Mouse (Mus musculus) neural tube, embryonic 14.5 days (tissue): ENCODE results near the gene Cul3. TPM values are rescaled to one million over a fixed set of nuclear protein-coding genes. Genes with fewer than 3 reads are reported as not detected.

Source experiments
- ATAC-seq: fragments of 200-750 bp; cut with Nextera tagmentation; 2 replicates; pipeline ENCODE4 v1.8.0; 2017; ENCODE audit warnings: low read depth, mild to moderate bottlenecking, moderate TSS enrichment, moderate library complexity
- H3K27ac ChIP-seq: fragments of 300-500 bp; sonication (generic); 2 replicates; pipeline ENCODE4 v1.5.1; 2014; ENCODE audit warnings: low read depth, mild to moderate bottlenecking, control low read depth, low read length, moderate library complexity, mixed read lengths
- H3K27me3 ChIP-seq: fragments of 300-500 bp; sonication (generic); 2 replicates; pipeline ENCODE4 v1.6.1; 2014; ENCODE audit warnings: low read length; ENCODE audit not compliant: control insufficient read depth, insufficient read depth
- H3K36me3 ChIP-seq: fragments of 300-500 bp; sonication (generic); 2 replicates; pipeline ENCODE4 v1.6.1; 2014; ENCODE audit warnings: low read length, mixed read lengths; ENCODE audit not compliant: control insufficient read depth, insufficient read depth
- H3K4me1 ChIP-seq: fragments of 300-500 bp; sonication (generic); 2 replicates; pipeline ENCODE4 v1.6.1; 2014; ENCODE audit warnings: low read length; ENCODE audit not compliant: control insufficient read depth, insufficient read depth
- H3K4me2 ChIP-seq: fragments of 300-500 bp; sonication (generic); 2 replicates; pipeline ENCODE4 v1.6.1; 2014; ENCODE audit warnings: mild to moderate bottlenecking, low read depth, low read length, control low read depth
- H3K4me3 ChIP-seq: fragments of 300-500 bp; sonication (generic); 2 replicates; pipeline ENCODE4 v1.5.1; 2014; ENCODE audit warnings: low read depth, low read length, control low read depth, mixed read lengths
- H3K9ac ChIP-seq: fragments of 300-500 bp; sonication (generic); replicated peaks from 2 replicates; pipeline ENCODE4 v1.6.1; 2014; ENCODE audit warnings: low read depth, mild to moderate bottlenecking, control low read depth, low read length, mixed read lengths
- H3K9me3 ChIP-seq: fragments of 300-500 bp; sonication (generic); 2 replicates; pipeline ENCODE4 v1.6.1; 2016; ENCODE audit warnings: low read length; ENCODE audit not compliant: control insufficient read depth
- WGBS: fragments of 180-500 bp; shearing (Covaris S2); extraction: QIAGEN DNeasy Blood & Tissue Kit; methylation state at CpG from one replicate; pipeline ENCODE4 v1.1.7; 2014; 5-methylcytosine and 5-hydroxymethylcytosine counted together
- polyA plus RNA-seq: library from polyadenylated mRNA; unstranded; fragments of >200 nt; fragmentation: Nextera tagmentation; extraction: Ambion mirVana; gene quantifications from 2 replicates; pipeline ENCODE4 v1.2.1, GENCODE M21; 2014

The Cul3 gene
- polyA plus RNA-seq, 1 experiment from 2014 or later = 60.1 TPM

DNA sequence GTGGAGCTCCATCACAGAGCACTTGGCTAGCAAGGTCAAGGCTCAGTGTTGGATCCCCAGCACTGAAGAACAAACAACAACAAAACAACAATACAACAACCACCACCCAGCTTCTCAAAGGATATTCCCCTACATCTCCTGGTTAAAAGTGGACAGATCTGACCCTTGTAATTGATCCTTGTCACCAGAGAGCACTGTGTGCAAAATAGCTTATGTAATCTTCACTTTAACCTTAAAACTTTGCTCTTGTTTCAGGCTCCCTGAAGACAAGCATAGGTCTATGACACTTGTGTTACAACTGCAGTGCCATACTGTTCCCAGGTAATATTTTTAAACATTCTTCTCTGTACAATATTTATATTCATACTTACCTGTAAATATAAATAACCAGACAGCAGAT, 93.1 kb downstream of the Cul3 start:
- Histone ChIP-seq H3K4me1 (no peaks in the 10 kb centered on the region), H3K9me3 (no peaks in the 10 kb centered on the region), H3K4me2 (no peak overlapping the region), H3K36me3 (no peaks in the 10 kb centered on the region), H3K27ac (no peak overlapping the region), H3K4me3 (no peak overlapping the region), H3K9ac (no peak overlapping the region), H3K27me3 (no peaks in the 10 kb centered on the region)
- no peak for ATAC-seq

GRCm38 (mm10) chr1:80244123-80244522, 96.2 kb downstream of the Cul3 start:
- H3K4me1 ChIP-seq = no peaks in the 10 kb centered on the region
- ATAC-seq = no peak
- no peak overlapping the region for H3K4me2 ChIP-seq
- H3K4me3 ChIP-seq = no peak overlapping the region
- no peaks in the 10 kb centered on the region for H3K36me3 ChIP-seq
- WGBS = 72% methylated on average over 3 of the region's 3 CpGs
- no peak overlapping the region for H3K9ac ChIP-seq
- H3K9me3 ChIP-seq = no peaks in the 10 kb centered on the region
- H3K27me3 ChIP-seq = no peaks in the 10 kb centered on the region
- no peak overlapping the region for H3K27ac ChIP-seq

GRCm38 (mm10) chr1:80241579-80241978, 98.7 kb downstream of the Cul3 start:
- Histone ChIP-seq H3K4me3 (no peak overlapping the region), H3K9me3 (no peaks in the 10 kb centered on the region), H3K27me3 (no peaks in the 10 kb centered on the region), H3K36me3 (no peaks in the 10 kb centered on the region), H3K4me2 (no peak overlapping the region), H3K9ac (no peak overlapping the region), H3K4me1 (no peaks in the 10 kb centered on the region), H3K27ac (no peak overlapping the region)
- ATAC-seq = no peak
- WGBS = 93% methylated on average over 6 of the region's 6 CpGs

DNA sequence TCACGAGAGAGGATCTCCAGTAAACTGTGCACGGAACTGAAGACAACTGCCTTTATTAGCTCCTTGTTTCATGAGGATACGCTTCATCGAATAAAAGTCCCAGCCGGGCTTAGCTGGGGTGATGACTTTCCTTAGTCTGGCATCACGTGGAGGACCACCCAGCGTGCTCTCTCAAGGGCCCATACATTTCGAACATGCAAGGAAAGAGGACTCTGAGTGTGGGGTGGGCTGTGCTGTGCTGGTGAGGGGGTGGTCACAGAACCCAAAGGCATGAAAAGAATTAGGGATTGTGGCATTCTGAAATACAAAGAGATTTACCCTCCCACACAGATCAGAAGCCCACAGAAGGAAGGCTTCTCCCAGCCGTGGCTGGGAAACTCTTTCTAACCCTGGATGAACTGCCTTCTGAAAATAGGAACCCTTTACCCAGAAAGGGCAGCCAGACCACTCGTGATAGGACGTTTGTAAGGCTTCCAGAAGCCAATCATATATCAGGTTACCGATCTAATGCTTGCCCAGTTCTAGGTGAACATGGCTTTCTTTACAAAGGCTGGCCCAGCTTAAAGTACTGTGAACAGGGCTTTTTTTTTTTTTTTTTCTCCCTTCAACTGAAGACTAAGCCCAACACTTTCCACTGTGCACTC, 100.1 kb downstream of the Cul3 start:
- Histone ChIP-seq H3K4me2 (no peak overlapping the region), H3K9me3 (no peaks in the 10 kb centered on the region), H3K4me1 (no peaks in the 10 kb centered on the region), H3K27ac (no peak overlapping the region), H3K4me3 (no peak overlapping the region), H3K27me3 (no peaks in the 10 kb centered on the region), H3K9ac (no peak overlapping the region), H3K36me3 (no peaks in the 10 kb centered on the region)
- ATAC-seq = peak; percentile 31; the same call in 1 of the 2 replicates
- WGBS = 26% methylated on average over 12 of the region's 12 CpGs

GRCm38 (mm10) chr1:80239481-80239880, 100.8 kb downstream of the Cul3 start:
- no peak for ATAC-seq
- no peak overlapping the region for H3K27ac ChIP-seq
- no peaks in the 10 kb centered on the region for H3K36me3 ChIP-seq
- H3K9ac ChIP-seq = no peak overlapping the region
- H3K9me3 ChIP-seq = no peaks in the 10 kb centered on the region
- 84% methylated on average over 11 of the region's 11 CpGs for WGBS
- H3K4me3 ChIP-seq = no peak overlapping the region
- H3K27me3 ChIP-seq = no peaks in the 10 kb centered on the region
- no peak overlapping the region for H3K4me2 ChIP-seq
- H3K4me1 ChIP-seq = no peaks in the 10 kb centered on the region

- ATAC-seq = no peak
- no peaks in the 10 kb centered on the region for H3K36me3 ChIP-seq
- no peak overlapping the region for H3K4me2 ChIP-seq
- H3K9me3 ChIP-seq = no peaks in the 10 kb centered on the region
- 42% methylated on average over 11 of the region's 11 CpGs for WGBS
- H3K4me1 ChIP-seq = no peaks in the 10 kb centered on the region
- no peaks in the 10 kb centered on the region for H3K27me3 ChIP-seq
- no peak overlapping the region for H3K27ac ChIP-seq
- no peak overlapping the region for H3K9ac ChIP-seq
- no peak overlapping the region for H3K4me3 ChIP-seq
These were observed 103.2 kb downstream of the Cul3 start for GRCm38 (mm10) chr1:80236951-80237702.

- Histone ChIP-seq H3K4me2 (no peak overlapping the region), H3K36me3 (no peaks in the 10 kb centered on the region), H3K9me3 (no peaks in the 10 kb centered on the region), H3K27ac (no peak overlapping the region), H3K4me3 (no peak overlapping the region), H3K4me1 (no peaks in the 10 kb centered on the region), H3K27me3 (no peaks in the 10 kb centered on the region), H3K9ac (no peak overlapping the region)
- WGBS = 0% methylated on average over 1 of the region's 1 CpGs
- ATAC-seq = no peak
These were observed 104.2 kb downstream of the Cul3 start for GRCm38 (mm10) chr1:80236126-80236525.

GRCm38 (mm10) chr1:80230612-80231011, 109.7 kb downstream of the Cul3 start:
- Histone ChIP-seq H3K36me3 (no peaks in the 10 kb centered on the region), H3K9me3 (no peaks in the 10 kb centered on the region), H3K27me3 (no peaks in the 10 kb centered on the region), H3K4me1 (no peaks in the 10 kb centered on the region), H3K4me2 (no peak overlapping the region), H3K9ac (no peak overlapping the region), H3K27ac (no peak overlapping the region), H3K4me3 (no peak overlapping the region)
- 75% methylated on average over 1 of the region's 1 CpGs for WGBS
- no peak for ATAC-seq

GRCm38 (mm10) chr1:80224839-80225412, 115.4 kb downstream of the Cul3 start:
- Histone ChIP-seq H3K4me3 (no peak overlapping the region), H3K9me3 (no peaks in the 10 kb centered on the region), H3K27me3 (no peaks in the 10 kb centered on the region), H3K4me1 (no peaks in the 10 kb centered on the region), H3K27ac (no peak overlapping the region), H3K36me3 (no peaks in the 10 kb centered on the region), H3K4me2 (no peak overlapping the region), H3K9ac (no peak overlapping the region)
- no peak for ATAC-seq
- 32% methylated on average over 3 of the region's 3 CpGs for WGBS
